Mouse (Mus musculus) splenic B cell, adult 2 months (primary cell): ENCODE measurements at regions not wholly inside any gene's neighbourhood (a gene's known extent, or its start where the extent isn't known, plus 50 kb on each side); places are given as distances from the start of the nearest gene placed in this dataset.
"Not testable (repeated sequence)": the region's sequence is repeated elsewhere in the genome, so short reads cannot be mapped to it uniquely, and the experiment has no call there.

ENCODE experiments used
- DNase-seq: peaks from one replicate; pipeline ENCODE4 v3.0.0-alpha.2; 2011; ENCODE audit warnings: low read depth, low spot score
- H3K27me3 ChIP-seq: 2 replicates; pipeline ENCODE4 v1.6.1; 2012; ENCODE audit warnings: mild to moderate bottlenecking, low read length, moderate library complexity, mixed read lengths; ENCODE audit not compliant: control insufficient read depth, poor library complexity, insufficient read depth, severe bottlenecking
- H3K36me3 ChIP-seq: 2 replicates; pipeline ENCODE4 v1.6.1; 2012; ENCODE audit warnings: mild to moderate bottlenecking, low read length, moderate library complexity, mixed read lengths; ENCODE audit not compliant: control insufficient read depth, poor library complexity, insufficient read depth, severe bottlenecking

GRCm38 (mm10) chr10:46063831-46064230, 486.2 kb downstream of the Hace1 start:
- no peaks in the 10 kb centered on the region for H3K36me3 ChIP-seq
- DNase-seq, result no peak
- H3K27me3 ChIP-seq, result no peaks in the 10 kb centered on the region

- Histone ChIP-seq H3K27me3 (no peaks in the 10 kb centered on the region), H3K36me3 (no peaks in the 10 kb centered on the region)
- DNase-seq, result no peak
Measured at GRCm38 (mm10) chr10:46070766-46071165, 493.1 kb downstream of the Hace1 start.

DNA sequence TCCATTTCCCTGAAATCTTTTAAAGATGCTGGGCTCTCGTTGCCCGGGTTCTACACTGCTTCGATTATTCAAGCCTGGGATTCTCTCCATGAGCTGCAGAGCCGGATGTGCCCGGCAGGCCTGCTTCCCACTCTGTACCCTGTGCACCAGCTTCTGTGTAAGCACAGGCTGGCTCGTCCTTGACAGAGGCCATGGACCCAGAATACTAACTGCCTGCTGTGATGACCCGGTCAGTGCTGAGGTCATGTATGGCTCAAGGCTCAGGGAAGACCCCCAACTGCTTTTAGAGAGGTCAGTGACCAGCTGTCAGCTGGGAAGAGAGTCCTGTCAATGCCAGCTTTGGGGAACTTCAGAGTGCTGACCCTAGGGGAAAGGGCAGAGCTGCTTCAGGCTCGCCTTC, 493.6 kb downstream of the Hace1 start:
- Histone ChIP-seq H3K27me3 (no peaks in the 10 kb centered on the region), H3K36me3 (no peaks in the 10 kb centered on the region)
- DNase-seq, result no peak

- Histone ChIP-seq H3K27me3 (no peaks in the 10 kb centered on the region), H3K36me3 (no peaks in the 10 kb centered on the region)
- DNase-seq, result no peak
Measured at GRCm38 (mm10) chr10:46071810-46072549, 494.4 kb downstream of the Hace1 start.

DNA sequence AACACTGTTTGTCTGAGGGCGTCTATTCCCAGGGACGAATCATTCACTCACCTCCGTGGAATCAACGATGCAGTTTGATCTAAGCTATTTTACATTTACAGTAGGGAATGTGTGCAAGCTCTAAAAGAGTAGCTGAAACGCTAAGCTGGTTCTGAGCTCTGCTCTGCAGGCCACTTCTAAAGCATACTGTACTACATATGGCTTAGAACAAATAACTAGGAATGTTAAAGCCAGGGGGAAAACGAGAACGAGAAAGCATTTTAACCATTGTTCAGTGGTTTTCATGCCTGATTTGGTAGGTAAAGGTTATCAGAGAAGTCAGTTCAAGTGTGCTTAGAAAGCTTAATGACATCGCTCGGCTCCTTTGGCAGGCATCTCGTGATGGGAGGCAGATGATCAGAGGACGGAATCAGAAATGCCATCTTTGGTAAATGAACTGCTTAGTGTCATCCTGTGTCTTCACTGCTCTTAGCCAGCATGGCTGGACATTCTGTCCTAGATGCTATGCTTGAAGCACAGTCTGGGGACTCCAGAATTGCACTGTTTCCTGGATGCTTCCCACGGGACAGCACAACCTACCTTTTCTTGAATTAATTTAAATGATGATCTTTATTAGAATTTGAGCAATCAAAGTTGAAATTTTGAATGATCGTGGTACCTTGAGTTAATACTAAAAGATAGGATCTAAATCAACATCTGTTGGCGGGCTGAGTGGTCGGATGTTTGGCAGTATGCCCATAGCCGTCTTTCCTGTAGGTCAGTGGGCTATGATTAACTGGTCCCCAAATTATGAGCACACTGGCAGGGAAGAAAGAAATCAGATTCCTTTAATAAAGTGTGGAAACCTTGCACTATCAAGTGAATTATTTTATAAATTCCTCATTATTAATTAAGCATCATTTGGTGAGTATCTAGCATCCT, 495.2 kb downstream of the Hace1 start:
- Histone ChIP-seq H3K27me3 (no peaks in the 10 kb centered on the region), H3K36me3 (no peaks in the 10 kb centered on the region)
- no peak for DNase-seq

- Histone ChIP-seq H3K27me3 (no peaks in the 10 kb centered on the region), H3K36me3 (no peaks in the 10 kb centered on the region)
- DNase-seq, result no peak
Measured at GRCm38 (mm10) chr10:46087766-46088165, 510.1 kb downstream of the Hace1 start.

- Histone ChIP-seq H3K27me3 (no peaks in the 10 kb centered on the region), H3K36me3 (no peaks in the 10 kb centered on the region)
- DNase-seq, result no peak
Measured at GRCm38 (mm10) chr10:46100837-46101236, 523.2 kb downstream of the Hace1 start.

DNA sequence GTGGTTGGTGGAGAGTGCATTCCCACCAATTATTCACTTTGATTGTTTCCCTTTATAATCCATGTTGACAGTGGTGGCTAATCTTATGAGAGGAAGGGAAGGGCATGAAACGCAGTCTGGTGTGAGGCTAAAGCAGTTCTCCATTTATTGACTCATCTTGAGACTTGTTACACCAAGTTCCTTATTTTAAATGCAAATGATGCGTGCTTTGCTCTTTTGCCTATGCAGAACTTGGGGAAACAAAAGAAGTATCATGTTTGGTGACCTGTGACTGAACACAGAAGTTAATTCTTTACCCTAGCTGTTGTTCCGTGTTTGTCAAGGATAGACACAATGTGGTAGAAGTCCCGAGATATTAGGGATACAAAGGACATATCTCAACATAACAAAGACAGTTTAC, 531.2 kb downstream of the Hace1 start:
- Histone ChIP-seq H3K27me3 (no peaks in the 10 kb centered on the region), H3K36me3 (no peaks in the 10 kb centered on the region)
- no peak for DNase-seq

DNA sequence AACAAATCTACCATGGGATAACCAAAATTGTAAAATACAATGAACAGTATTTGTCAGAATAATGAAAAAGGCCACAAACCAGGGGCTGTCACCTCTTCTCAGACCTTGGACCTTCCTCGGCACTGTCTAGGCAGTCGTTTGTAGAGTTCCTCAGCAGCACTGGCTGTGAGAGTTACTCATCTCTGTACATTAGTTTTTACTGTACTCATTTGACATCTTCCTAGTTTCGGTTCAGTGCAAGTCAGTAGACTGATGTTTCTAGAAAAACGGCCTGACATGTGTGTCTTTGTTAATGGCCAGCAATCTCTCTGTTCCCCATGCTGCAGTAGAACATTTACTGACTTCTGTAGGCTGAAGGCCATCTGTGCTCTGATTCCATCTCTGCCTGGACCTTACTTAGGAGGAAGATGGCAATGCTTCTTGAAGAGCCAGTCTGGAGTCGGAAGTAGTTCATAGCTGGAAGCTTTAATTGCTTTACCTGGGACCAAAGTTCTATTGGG, 537.1 kb downstream of the Hace1 start:
- DNase-seq, result no peak
- Histone ChIP-seq H3K36me3 (no peaks in the 10 kb centered on the region), H3K27me3 (no peaks in the 10 kb centered on the region)

- not testable (repeated sequence) for H3K36me3 ChIP-seq, DNase-seq, H3K27me3 ChIP-seq
Measured at GRCm38 (mm10) chr10:46122409-46122808, 544.8 kb downstream of the Hace1 start.

DNA sequence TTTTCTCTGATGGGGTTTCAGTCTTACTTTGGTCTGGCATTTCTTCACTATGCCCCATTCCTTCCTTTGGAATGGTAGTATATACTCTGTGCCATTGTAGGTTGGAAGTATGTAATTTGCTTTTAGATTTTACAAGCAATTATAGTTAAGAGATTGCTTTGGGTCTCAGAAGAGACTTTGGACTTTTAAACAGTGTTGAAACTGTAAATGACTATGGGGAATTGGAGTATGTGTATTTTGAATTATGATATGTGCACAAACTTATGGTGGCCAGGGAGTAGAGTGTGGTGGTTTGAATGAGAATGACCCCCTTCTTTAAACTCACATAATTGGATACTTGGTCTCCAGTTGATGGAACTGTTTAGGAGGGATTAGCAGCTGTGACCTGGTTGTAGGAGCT, 546.2 kb downstream of the Hace1 start:
- Histone ChIP-seq H3K27me3 (no peaks in the 10 kb centered on the region), H3K36me3 (no peaks in the 10 kb centered on the region)
- DNase-seq, result no peak

DNA sequence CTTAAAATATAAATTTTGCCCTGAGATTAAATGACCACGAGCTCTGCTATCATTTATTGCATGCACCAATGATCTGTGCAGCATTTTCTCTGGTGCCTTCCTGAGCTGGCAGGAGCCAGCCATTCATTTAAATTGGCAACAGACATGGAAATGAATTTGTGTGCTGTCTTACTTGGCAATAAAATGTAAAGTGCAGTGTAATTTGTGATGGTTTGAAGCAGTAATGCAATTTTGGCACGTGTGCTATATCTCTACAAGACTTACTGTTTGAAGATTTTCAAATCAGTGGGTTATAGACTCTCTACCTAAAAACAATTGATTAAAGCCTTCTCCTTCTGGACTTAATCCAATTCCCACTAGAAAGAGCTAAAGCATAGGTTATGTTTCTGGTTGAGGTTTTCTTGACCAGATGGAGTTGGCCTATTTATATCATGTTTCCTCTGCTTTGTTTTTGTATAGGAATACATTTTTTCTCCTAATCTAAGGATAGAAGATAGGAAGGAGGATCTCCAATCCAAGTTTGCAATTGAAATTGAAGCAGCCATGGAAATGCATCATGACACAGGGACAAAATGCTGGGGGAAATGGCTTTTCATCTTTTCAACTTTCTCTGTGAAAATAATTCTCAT, 557.6 kb downstream of the Hace1 start:
- no peak for DNase-seq
- Histone ChIP-seq H3K36me3 (no peaks in the 10 kb centered on the region), H3K27me3 (no peaks in the 10 kb centered on the region)

DNA sequence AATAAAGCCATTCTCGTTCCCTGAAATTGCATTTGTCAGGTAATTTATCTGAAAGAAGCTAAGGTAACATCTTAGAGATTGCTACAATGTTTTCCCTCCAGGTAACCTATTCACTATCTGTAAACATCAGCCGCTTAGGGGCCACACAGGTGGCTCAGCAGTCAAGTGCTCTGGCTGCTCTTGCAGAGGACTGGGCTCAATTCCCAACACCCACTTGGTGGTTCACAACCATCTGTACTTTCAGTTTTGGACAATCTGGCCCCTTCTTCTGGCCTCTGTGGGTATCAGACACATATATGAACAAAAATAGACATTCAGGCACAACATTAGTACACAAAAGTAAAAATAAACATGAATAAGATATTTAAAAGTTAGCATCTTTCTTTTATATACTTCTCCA, 596.4 kb downstream of the Hace1 start:
- DNase-seq, result no peak
- H3K27me3 ChIP-seq, result no peaks in the 10 kb centered on the region

GRCm38 (mm10) chr10:46185763-46186458, 608.3 kb downstream of the Hace1 start:
- no peak for DNase-seq
- Histone ChIP-seq H3K27me3 (no peaks in the 10 kb centered on the region), H3K36me3 (no peaks in the 10 kb centered on the region)

More for the DNA sequence above, 596.4 kb downstream of the Hace1 start:
- H3K36me3 ChIP-seq, result no peaks in the 10 kb centered on the region
